Mouse (Mus musculus) left cerebral cortex, adult 18-20 months (tissue): ENCODE measurements around the gene Ces1e. TPM values are rescaled to one million over a fixed set of nuclear protein-coding genes. Genes with fewer than 3 reads are reported as not detected.
"Not testable (repeated sequence)": the region's sequence is repeated elsewhere in the genome, so short reads cannot be mapped to it uniquely, and the experiment has no call there.

Experiments used
- DNase-seq, 2 experiments: peaks; one replicate each; pipeline ENCODE4 v3.0.0; 2021 to 2022; ENCODE audit warnings: low spot score in 2 of 2, mixed read lengths in 1 of 2
- long read RNA-seq, 2 experiments: library from polyadenylated mRNA; stranded (forward); transcript quantifications; one replicate each; pipeline ENCODE4 v2.0.0; 2021
- total RNA-seq, 2 experiments: library from RNA; stranded (reverse); gene quantifications; 2 replicates each; pipeline ENCODE4 v1.2.3; 2021

Ces1e gene
- not detected for total RNA-seq
- long read RNA-seq, experiment 1: 0 reads
- long read RNA-seq, experiment 2: 0 reads

- DNase-seq: no peak
These were observed at the start of gene Ces1e for GRCm38 (mm10) chr8:93229446-93229845. Gene Ces1e, minus strand, starts transcription at chr8:93229619.

DNA sequence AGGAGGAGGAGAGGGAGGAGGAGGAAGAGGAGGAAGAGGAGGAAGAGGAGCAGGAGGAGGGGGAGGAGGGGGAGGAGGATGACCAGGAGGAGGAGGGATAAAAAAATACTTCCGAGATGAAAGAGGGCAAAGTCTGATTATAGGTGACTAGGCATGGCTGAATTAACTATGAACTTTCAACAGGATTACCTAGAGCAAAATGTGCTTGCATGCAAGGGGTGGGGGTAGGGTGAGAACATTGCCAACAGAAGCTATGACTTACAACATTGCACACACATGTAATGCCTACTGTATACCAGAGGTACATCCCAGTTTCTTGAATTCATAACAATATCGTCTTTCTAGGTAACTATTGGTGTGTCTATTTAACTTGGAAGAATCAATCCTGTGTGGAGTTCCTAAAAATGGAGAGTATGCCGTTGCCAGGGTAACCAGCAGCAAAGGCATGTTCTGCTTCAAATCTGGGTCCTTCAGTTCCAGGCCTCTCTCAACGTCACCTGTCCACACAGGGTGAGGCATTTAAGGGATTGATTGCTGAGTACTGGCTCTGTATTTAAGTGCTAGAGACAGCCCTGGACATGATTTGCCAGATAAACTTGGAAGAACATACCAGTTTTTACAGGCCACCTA lies 48.9 kb upstream of the Ces1e start:
- DNase-seq: no peak

DNA sequence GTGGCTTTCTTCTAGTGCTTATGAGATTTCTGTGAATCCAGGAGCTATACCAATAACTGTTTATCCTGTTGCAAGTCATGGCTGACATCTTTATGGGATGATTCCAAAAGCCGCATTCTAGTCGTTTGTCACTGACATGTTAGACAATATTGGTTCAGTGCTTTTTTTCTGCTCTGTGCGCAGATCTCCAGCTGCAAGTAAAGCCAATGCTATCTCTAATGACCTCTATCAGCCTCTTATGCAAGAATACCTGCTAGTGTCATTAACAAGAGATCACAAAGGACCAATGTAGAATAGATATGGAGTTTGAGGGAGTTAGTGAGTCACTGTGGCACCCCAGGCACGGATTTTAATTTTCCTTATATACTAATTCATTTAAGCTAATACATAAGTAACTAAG lies 45.2 kb upstream of the Ces1e start:
- no peak for DNase-seq

DNA sequence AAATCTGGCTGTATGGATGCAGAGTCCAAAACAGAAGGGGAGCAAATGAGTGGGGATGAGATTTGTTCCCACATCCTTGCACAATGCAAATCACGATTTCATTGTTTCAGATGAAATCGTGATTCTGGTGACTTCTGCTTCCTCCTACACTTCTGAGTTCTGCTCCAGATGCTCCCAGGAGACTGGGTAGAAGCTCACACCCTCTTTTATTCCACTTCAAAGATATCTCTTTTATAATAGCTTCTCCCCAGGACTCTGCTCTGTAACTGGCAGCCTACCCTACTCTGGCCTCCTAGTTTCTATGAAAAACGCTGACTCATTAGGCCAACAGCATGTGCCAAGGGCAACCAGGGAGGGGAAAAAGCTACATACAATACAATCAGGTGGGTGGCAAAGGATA lies 43.9 kb upstream of the Ces1e start:
- DNase-seq: peak; percentile 16 to 36

DNA sequence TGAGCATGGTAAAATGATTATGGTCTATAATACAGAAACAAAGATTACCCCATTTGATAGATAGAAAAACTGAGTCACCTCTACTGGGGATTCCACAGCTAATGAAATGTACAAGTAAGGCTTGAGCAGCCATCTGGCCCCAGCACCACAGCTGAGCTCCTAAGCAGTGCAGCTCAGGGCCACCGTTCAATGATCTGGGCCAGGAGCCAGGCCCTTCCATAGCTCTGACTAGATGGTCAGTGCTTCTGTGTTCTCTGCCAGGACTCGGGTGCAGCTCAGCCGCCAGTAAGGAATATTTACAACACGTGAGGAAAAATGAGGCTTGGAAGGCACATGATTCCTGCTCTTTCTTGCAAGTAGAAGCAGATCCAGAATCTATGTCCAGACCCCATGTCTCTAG lies 43.3 kb upstream of the Ces1e start:
- no peak for DNase-seq

- DNase-seq: no peak
These were observed 32.0 kb upstream of the Ces1e start for GRCm38 (mm10) chr8:93261436-93261835.

DNA sequence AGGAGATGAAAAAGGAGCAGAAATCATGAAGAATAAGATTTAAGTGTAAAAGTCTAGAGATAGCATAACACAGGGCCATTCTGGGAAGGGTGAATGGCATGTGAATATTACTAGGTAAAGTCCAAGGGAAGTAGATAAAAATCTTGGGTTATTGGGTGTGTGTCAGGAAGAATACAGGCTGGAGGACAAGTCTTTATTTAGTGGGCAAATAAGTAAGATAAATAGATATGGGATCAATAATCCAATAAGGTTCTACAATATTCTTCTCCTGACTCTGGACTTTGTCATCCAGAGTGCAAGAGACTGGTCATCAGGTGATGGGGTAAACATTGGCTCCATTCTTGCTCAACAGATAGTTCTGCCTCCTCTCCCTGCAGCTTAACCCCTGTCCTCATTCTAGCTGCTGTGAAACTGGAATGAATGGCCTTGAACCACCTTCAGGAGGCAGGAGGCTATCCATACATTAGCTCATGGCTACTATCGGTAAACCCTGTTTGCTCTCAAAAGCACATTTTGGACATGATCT lies 23.0 kb upstream of the Ces1e start:
- DNase-seq: no peak

GRCm38 (mm10) chr8:93246057-93246456 lies 16.6 kb upstream of the Ces1e start:
- no peak for DNase-seq

GRCm38 (mm10) chr8:93239884-93240283 lies 10.5 kb upstream of the Ces1e start:
- no peak for DNase-seq

DNA sequence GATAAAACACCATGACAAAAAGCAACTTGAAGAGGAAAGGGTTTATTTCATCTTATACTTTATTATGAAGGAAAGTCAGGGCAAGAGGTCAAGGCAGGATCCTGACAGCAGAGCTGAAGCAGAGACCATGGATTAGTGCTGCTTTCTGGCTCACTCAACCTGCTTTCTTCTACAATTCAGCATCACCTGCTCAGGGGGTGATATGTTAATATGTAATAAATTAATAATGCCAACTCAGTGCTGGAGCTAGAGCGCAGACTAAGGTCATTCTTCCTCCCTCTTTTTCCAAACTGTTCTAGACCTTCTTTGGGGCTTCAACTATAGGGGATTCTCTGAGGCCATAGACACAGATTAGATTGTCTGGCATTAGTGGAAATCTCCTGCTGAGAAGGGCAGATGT lies 6.3 kb upstream of the Ces1e start:
- no peak for DNase-seq

DNA sequence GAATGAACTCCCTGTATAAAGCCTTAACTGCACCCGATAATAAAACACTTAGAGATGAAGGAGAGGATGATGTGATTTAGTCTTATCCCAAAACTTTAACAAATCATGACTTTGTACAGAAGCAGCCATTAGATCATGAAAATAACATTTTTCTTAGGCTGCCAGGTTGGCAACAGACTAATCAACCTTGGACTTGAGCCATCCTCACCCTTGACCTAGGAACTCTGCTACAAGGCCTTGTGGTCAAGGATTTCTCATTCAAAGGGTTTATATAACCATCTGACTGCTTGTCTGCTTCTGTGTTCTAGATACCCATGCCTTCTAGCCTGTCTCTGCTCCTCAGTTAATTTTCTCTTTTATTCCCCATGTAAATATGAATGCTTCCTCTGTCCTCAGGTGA lies 5.3 kb upstream of the Ces1e start:
- DNase-seq: no peak

DNA sequence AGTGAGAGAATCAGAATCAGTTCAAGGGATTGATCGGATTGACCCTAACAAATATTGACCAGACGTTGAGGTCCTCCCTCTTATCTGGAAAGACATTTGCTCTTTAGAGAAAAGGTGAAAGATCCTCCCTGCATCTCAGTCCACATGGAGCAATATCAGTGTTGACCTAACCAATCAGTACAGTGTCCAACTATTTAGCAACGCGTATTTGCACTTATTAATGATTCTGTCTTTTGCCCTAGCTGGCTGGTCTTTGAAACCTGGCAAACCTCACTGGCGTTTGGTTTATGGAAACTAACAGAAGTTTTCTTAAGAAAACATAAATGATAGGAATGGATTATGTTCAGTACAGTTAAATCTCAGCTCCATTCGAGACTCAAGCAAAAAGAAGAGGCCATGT lies 4.6 kb upstream of the Ces1e start:
- no peak for DNase-seq

GRCm38 (mm10) chr8:93228673-93229370 lies 597 bp downstream of the Ces1e start:
- DNase-seq: no peak

GRCm38 (mm10) chr8:93226471-93226870 lies 2.9 kb downstream of the Ces1e start:
- DNase-seq: not testable (repeated sequence)

DNA sequence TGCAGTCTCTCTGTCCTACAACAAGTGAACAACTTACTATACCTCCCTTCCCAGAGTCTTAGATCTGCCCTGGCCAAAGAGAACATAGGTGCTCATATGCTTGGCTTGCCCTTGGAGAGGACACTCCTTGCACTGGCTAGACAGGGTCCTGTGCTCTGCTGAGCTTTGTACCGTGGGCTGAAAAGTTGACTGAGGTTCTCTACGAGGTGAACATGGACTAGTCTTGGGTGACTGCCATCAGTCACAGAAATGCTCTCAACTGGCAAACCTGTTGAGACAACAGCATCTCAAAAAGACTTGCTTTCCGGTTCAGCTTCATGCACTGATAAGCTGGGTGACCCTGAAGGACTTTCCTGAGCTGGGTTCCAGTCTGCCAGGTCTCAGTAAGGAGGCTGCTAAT lies 7.5 kb downstream of the Ces1e start:
- DNase-seq: no peak

DNA sequence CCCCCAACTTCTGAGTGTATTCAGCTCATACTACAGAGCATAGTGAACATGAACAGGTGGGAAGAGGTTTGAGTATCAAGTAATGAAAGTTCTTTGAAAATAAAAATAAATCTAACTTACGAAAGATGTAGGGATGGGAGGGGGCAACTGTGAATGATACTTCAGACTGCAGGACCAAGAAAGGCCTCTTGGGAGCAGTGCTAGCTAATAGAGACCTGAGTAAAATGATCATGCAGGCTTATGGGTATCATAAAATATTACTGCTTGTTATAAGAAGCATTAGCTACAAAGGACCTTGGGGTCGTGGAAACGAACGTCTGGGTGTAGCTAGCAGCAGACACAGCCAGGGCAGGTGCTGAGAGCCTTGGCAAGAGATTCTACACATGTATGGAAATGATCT lies 11.6 kb downstream of the Ces1e start:
- no peak for DNase-seq

- DNase-seq: no peak
These were observed 12.0 kb downstream of the Ces1e start for GRCm38 (mm10) chr8:93217375-93217774.

DNA sequence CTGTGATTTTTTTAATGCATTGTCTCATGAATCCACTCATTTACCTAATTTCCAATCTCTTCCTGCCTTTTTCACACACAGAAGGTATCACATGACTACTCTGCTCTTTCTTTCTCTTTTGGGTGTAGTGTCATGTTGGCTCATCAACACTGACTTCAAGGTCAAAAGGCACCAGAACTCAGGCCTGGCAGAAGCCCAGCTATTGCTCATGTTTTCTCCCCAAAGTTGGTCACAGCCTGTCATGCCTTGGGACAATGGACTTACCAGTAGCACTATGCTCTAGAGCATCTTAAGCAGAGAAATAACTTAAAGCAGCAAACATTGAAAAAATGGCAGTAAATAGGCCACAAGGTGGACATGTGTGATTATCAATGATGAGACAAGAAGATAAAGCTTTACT lies 18.3 kb downstream of the Ces1e start:
- no peak for DNase-seq

GRCm38 (mm10) chr8:93199146-93199545 lies 30.3 kb downstream of the Ces1e start:
- DNase-seq: not testable (repeated sequence)

DNA sequence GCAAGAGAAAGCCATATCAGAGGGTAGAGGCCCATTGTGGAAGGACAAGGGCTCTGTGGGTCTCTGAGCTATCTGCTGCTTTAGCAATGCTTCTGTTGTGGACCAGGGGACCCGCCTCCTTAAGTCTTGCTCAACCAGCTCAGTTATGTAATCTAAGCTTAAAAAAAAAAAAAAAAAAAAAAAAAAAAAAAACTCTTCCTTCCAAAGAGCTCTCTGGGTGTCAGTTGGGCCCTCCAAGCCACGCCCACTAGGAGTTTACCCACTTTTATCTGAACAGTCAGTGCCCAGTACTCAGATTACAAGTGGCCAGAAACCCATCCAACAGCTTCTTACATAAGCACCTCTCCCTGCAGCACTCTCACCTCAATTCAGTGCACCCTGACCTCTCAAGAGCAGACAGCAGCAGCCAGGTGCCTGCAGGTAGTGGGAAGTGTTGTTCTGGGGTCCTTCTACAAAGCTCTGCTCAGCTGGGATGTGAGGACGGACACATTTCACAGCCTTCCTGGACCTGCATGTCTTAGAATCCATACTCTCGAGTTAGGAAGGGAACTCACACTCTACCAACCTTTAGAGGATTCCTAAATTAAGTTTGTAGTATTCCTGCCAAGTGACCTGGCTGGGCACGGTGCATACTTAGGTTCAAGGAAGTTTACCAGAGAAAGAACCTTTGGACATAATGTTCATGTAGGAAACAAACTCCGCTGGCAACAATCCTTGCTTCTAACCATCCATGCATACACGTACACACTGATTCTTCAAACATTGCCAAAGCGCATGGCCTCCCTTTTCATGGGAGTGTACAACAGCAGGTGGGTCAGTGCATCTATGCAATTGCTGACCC lies 31.5 kb downstream of the Ces1e start, which contains the start of gene Ces1d:
TSS of gene Ces1d (minus strand) at position 154 of the 841 bp plus-strand sequence.
- DNase-seq: no peak

DNA sequence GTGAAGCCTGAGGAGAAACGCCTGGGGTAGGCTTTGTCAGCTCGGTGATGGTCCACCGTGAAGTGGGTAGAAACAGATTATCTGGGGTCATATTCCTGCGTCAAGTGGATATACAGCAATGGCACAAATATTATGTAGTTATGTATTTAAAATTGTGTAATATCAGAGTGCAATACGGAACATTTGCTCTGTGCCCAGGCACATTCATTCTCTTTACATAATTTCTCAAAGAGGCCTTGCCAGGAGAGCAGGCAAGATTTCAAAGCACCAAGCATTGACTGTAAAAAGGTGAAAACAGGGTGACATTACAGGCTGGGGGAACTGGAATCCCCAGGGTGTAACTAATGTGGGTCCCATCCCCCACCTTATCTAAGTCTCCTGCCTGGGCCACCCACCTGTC lies 33.0 kb downstream of the Ces1e start:
- no peak for DNase-seq
